Mouse (Mus musculus): ENCODE measurements around the gene Mybbp1a.

GRCm38 (mm10) chr11:72407574-72407973 lies 33.6 kb upstream of the Mybbp1a start:
- TF ChIP-seq POLR2A (IDR thresholded peaks at IDR 0.05; ENCODE audit: low read depth, low read length) (no peak), CTCF (IDR thresholded peaks at IDR 0.05; ENCODE audit: extremely low read depth, insufficient read length, insufficient replicate concordance, low read depth, low read length) (no peak)
